Mouse (Mus musculus): ENCODE measurements at regions not wholly inside any gene's neighbourhood (a gene's known extent, or its start where the extent isn't known, plus 50 kb on each side); places are given as distances from the start of the nearest gene placed in this dataset.

- no peak overlapping the region for H3K27ac ChIP-seq (replicated peaks; ENCODE audit: insufficient read depth, low read depth, low read length)
- H3K36me3 ChIP-seq (ENCODE audit: control insufficient read depth, insufficient read depth, low read length) = no peaks in the 10 kb centered on the region
- no peaks in the 10 kb centered on the region for H3K79me2 ChIP-seq (ENCODE audit: control insufficient read depth, insufficient read depth, low read length)
- peaks cover 4% of the 10 kb centered on the region; the same call in 1 of the 2 replicates for H3K4me1 ChIP-seq (ENCODE audit: control insufficient read depth, insufficient read depth, low read length)
- 83% methylated on average over 4 of the region's 4 CpGs for WGBS
- H3K27me3 ChIP-seq (ENCODE audit: control insufficient read depth, insufficient read depth, low read length) = no peaks in the 10 kb centered on the region
- peak; percentile 25 for DNase-seq (ENCODE audit: extremely low read depth, low read depth, low spot score)
- no peak overlapping the region for H3K4me3 ChIP-seq (ENCODE audit: insufficient read depth, low read depth, low read length)
- TF ChIP-seq POLR2A (IDR thresholded peaks at IDR 0.05; ENCODE audit: extremely low read depth, insufficient read depth, low read length) (no peak), CTCF (IDR thresholded peaks at IDR 0.05; ENCODE audit: low read depth, low read length) (no peak)
- no peak overlapping the region for H3K9ac ChIP-seq (ENCODE audit: low read depth, low read length)
These were observed 87.8 kb downstream of the Sox2 start for GRCm38 (mm10) chr3:34738001-34738400.

DNA sequence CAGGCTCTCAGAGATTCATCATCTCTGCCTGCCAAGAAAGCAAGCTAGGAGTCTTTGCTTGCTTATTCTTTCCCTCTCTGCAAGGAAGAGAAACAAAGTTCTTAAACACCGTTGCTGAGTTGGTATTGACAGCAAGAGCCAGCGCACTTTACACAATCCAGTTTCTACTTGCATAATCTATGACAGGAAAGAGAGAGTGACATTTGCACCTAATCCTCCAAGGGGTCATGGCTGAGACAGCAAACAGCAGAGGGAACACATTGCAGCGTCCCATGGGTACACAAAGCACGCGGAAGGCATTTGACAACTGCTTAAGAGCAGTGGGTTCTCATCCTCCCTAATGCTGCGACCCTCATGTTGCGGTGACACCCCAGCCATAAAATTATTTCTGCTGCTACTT is 88.7 kb downstream of the Sox2 start:
- WGBS = 21% methylated on average over 7 of the region's 7 CpGs
- no peaks in the 10 kb centered on the region for H3K36me3 ChIP-seq (ENCODE audit: control insufficient read depth, insufficient read depth, low read length)
- H3K27me3 ChIP-seq (ENCODE audit: control insufficient read depth, insufficient read depth, low read length) = no peaks in the 10 kb centered on the region
- H3K9ac ChIP-seq (ENCODE audit: low read depth, low read length) = no peak overlapping the region
- TF ChIP-seq POLR2A (IDR thresholded peaks at IDR 0.05; ENCODE audit: extremely low read depth, insufficient read depth, low read length) (no peak), CTCF (IDR thresholded peaks at IDR 0.05; ENCODE audit: low read depth, low read length) (no peak)
- H3K4me3 ChIP-seq (ENCODE audit: insufficient read depth, low read depth, low read length) = no peak overlapping the region
- DNase-seq (ENCODE audit: extremely low read depth, low read depth, low spot score) = peak; percentile 82
- no peaks in the 10 kb centered on the region for H3K79me2 ChIP-seq (ENCODE audit: control insufficient read depth, insufficient read depth, low read length)
- H3K4me1 ChIP-seq (ENCODE audit: control insufficient read depth, insufficient read depth, low read length) = peaks cover 4% of the 10 kb centered on the region; the same call in 1 of the 2 replicates
- H3K27ac ChIP-seq (replicated peaks; ENCODE audit: insufficient read depth, low read depth, low read length) = no peak overlapping the region

DNA sequence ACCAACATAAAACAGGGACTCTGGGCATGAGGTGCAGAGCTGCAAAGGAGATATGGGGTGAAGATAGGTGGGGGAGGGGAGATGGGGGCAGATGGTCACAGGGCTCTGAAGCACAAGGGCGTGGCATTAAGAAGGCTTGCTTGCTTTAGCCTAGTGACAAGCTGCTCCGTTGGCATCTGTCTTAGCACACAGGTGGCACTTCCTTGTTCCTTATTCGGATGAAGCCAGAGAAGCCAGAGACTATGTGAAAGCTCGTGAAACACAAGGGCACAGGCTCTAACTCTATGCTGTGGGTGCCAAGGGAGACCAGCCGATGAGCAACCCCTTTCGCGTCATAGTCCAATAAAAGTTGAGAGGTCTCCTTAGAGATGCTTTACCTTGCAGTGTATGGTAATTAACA is 89.5 kb downstream of the Sox2 start:
- H3K36me3 ChIP-seq (ENCODE audit: control insufficient read depth, insufficient read depth, low read length) = no peaks in the 10 kb centered on the region
- no peak overlapping the region for H3K27ac ChIP-seq (replicated peaks; ENCODE audit: insufficient read depth, low read depth, low read length)
- H3K4me3 ChIP-seq (ENCODE audit: insufficient read depth, low read depth, low read length) = no peak overlapping the region
- no peaks in the 10 kb centered on the region for H3K27me3 ChIP-seq (ENCODE audit: control insufficient read depth, insufficient read depth, low read length)
- no peaks in the 10 kb centered on the region for H3K79me2 ChIP-seq (ENCODE audit: control insufficient read depth, insufficient read depth, low read length)
- H3K9ac ChIP-seq (ENCODE audit: low read depth, low read length) = no peak overlapping the region
- H3K4me1 ChIP-seq (ENCODE audit: control insufficient read depth, insufficient read depth, low read length) = peaks cover 4% of the 10 kb centered on the region; the same call in 1 of the 2 replicates
- no peak for TF ChIP-seq POLR2A (IDR thresholded peaks at IDR 0.05; ENCODE audit: extremely low read depth, insufficient read depth, low read length)
- DNase-seq (ENCODE audit: extremely low read depth, low read depth, low spot score) = no peak
- 86% methylated on average over 7 of the region's 7 CpGs for WGBS

DNA sequence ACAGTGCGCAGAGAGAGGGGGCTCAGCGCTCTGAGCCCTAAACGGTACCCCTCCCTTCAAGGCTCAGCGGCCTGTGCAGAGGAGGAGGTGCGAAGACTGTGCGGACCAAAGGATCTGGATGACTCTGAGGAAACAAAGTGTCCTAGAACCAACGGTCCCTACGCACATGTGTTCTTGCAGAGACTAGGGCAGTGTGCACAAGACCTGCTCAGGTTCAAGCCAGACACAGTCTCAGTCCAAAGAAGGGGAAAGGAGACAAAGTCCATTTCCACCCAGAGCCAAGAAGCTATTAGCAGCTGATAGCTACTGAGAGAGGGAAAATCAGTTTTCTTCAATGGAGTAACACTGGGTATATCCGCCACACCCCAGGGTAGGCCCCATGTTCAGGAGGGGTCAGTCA is 89.9 kb downstream of the Sox2 start:
- Histone ChIP-seq H3K27ac (replicated peaks; ENCODE audit: insufficient read depth, low read depth, low read length) (no peak overlapping the region), H3K9ac (ENCODE audit: low read depth, low read length) (no peak overlapping the region), H3K79me2 (ENCODE audit: control insufficient read depth, insufficient read depth, low read length) (no peaks in the 10 kb centered on the region), H3K4me3 (ENCODE audit: insufficient read depth, low read depth, low read length) (no peak overlapping the region), H3K4me1 (ENCODE audit: control insufficient read depth, insufficient read depth, low read length) (peaks cover 4% of the 10 kb centered on the region; the same call in 1 of the 2 replicates), H3K27me3 (ENCODE audit: control insufficient read depth, insufficient read depth, low read length) (no peaks in the 10 kb centered on the region), H3K36me3 (ENCODE audit: control insufficient read depth, insufficient read depth, low read length) (no peaks in the 10 kb centered on the region)
- peak; percentile 29 for DNase-seq (ENCODE audit: extremely low read depth, low read depth, low spot score)
- TF ChIP-seq CTCF (IDR thresholded peaks at IDR 0.05; ENCODE audit: low read depth, low read length) (no peak), POLR2A (IDR thresholded peaks at IDR 0.05; ENCODE audit: extremely low read depth, insufficient read depth, low read length) (no peak)
- 91% methylated on average over 9 of the region's 9 CpGs for WGBS

DNA sequence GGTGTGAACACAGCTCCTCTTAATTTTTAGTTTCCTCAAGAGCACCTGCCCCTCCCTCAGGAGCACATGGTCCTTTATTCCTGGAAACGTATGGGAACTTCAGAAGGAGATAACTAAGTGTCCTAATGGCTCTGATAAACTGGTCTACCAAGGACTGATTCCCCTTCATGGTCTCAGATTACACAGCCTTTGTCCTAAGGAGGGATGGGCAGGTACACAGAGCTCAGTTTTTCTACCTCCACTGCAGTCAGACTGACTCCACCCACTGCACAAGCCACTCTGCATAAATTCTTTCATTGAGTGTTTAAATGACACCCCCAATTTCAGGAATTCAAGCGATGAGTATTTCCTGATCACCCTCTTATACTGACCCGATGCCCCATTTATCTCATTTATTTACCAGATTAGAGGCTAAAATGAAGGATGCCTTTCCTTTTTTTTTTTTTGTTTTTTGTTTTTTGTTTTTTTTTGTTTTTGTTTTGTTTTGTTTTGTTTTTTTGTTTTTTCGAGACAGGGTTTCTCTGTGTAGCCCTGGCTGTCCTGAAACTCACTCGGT is 95.1 kb downstream of the Sox2 start:
- Histone ChIP-seq H3K27ac (replicated peaks; ENCODE audit: insufficient read depth, low read depth, low read length) (no peak overlapping the region), H3K4me3 (ENCODE audit: insufficient read depth, low read depth, low read length) (no peak overlapping the region), H3K4me1 (ENCODE audit: control insufficient read depth, insufficient read depth, low read length) (no peaks in the 10 kb centered on the region), H3K9ac (ENCODE audit: low read depth, low read length) (no peak overlapping the region), H3K27me3 (ENCODE audit: control insufficient read depth, insufficient read depth, low read length) (no peaks in the 10 kb centered on the region), H3K36me3 (ENCODE audit: control insufficient read depth, insufficient read depth, low read length) (no peaks in the 10 kb centered on the region), H3K79me2 (ENCODE audit: control insufficient read depth, insufficient read depth, low read length) (no peaks in the 10 kb centered on the region)
- TF ChIP-seq POLR2A (IDR thresholded peaks at IDR 0.05; ENCODE audit: extremely low read depth, insufficient read depth, low read length) (no peak), CTCF (IDR thresholded peaks at IDR 0.05; ENCODE audit: low read depth, low read length) (no peak)
- 75% methylated on average over 5 of the region's 5 CpGs for WGBS
- no peak for DNase-seq (ENCODE audit: extremely low read depth, low read depth, low spot score)

DNA sequence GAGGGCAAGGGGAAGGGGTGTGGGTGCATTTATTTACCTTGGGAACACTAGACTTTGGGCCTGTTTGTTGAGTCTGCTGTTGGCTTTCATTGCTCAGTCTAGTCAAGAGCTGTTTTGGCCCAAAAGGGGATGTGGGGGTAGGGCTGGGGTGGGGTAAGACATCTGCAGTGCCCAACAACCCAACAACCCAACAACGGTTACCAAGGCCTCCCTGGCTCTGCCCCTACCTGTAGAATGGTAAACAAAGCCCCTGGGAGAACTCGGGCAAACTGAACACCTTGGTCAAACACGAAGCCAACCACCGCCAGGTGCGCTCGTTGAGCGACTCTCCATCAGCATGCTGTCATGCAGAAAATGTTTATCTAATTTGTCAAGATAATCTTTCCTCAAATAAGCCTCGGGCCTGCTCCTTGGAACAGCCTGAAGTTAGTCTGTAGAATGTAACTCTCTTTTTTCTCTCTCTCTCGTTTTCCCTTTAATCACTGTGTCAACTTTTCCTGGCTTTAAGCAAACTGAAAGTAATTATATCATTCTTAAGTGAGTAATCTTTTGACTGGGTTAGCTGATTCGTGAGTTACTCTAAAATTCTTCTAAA is 97.4 kb downstream of the Sox2 start:
- no peaks in the 10 kb centered on the region for H3K36me3 ChIP-seq (ENCODE audit: control insufficient read depth, insufficient read depth, low read length)
- no peaks in the 10 kb centered on the region for H3K79me2 ChIP-seq (ENCODE audit: control insufficient read depth, insufficient read depth, low read length)
- H3K27ac ChIP-seq (replicated peaks; ENCODE audit: insufficient read depth, low read depth, low read length) = no peak overlapping the region
- no peak for TF ChIP-seq CTCF (IDR thresholded peaks at IDR 0.05; ENCODE audit: low read depth, low read length)
- no peak for TF ChIP-seq POLR2A (IDR thresholded peaks at IDR 0.05; ENCODE audit: extremely low read depth, insufficient read depth, low read length)
- H3K27me3 ChIP-seq (ENCODE audit: control insufficient read depth, insufficient read depth, low read length) = no peaks in the 10 kb centered on the region
- WGBS = 37% methylated on average over 10 of the region's 10 CpGs
- no peaks in the 10 kb centered on the region for H3K4me1 ChIP-seq (ENCODE audit: control insufficient read depth, insufficient read depth, low read length)
- no peak overlapping the region for H3K4me3 ChIP-seq (ENCODE audit: insufficient read depth, low read depth, low read length)
- no peak for DNase-seq (ENCODE audit: extremely low read depth, low read depth, low spot score)
- H3K9ac ChIP-seq (ENCODE audit: low read depth, low read length) = no peak overlapping the region
